Mouse (Mus musculus): Measurements from ENCODE around the gene Nfkb1.

GRCm38 (mm10) chr3:135580439-135581275, 110.7 kb downstream of the Nfkb1 start:
- TF ChIP-seq POLR2A (IDR thresholded peaks at IDR 0.05; ENCODE audit: low read depth, low read length) (no peak), CTCF (conservative IDR thresholded peaks at IDR 0.05; ENCODE audit: insufficient read depth, insufficient read length, low read depth, low read length) (no peak)

Measured in kidney, adult 2 months (tissue).